Mouse (Mus musculus) v-Abl transformed pro-B cells (cell line): ENCODE results near the gene Tex9.

ENCODE experiments used
- in situ Hi-C, 2 experiments: fragments of 400-800 bp; cut with MboI; formaldehyde crosslinking; loops; one replicate each; pipeline ENCODE4 v1.15.1; 2025; ENCODE audit not compliant: unreplicated experiment in 2 of 2

Gene Tex9

DNA sequence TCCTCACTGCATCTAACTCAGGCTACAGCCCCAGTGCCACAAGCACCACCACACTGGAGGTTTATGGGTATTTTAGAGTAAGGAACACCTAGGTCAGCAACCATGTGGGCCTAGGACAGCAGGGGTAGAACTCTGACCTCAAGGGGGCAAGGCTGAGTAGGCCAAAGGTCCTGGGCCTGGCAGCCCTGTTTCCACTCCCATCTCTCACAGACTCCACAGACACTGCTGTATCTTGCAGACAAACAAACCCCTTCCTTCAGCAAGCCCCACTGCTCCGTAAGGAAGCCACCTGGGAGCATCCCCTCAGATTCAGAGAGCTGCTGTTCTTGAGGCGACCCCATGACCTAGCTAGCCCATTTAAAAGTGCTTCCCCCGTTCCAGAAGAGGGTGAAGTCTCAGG lies 87.1 kb downstream of the Tex9 start:
- in situ Hi-C loops: loop anchor here (5.0 to 25.0 kb wide), 4 partner anchors 143 to 758 kb away; no protein-coding TSS in a partner anchor

DNA sequence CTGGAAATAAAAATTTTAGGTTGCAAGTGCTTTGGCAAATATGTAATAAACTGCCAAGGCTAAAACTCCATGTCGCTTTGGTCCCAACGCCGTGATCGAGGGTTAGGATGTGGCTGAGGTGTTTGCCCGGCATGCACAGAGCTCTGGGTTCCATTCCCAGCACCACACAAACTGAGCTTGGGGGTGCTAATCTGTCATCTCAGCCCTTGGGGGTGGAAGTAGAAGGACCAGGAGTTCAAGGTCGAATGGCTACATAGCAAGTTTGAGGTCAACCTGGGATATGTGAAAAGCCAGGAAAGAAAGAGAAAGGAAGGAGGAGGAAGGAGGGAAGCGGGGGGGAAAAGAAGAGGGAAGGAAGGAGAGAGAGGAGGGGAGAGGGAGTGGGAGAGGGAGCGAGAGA lies 87.6 kb downstream of the Tex9 start:
- in situ Hi-C loops: loop anchor here in 1 of 2 experiments (25.0 kb wide), 1 partner anchor 442 kb away; no protein-coding TSS in a partner anchor

DNA sequence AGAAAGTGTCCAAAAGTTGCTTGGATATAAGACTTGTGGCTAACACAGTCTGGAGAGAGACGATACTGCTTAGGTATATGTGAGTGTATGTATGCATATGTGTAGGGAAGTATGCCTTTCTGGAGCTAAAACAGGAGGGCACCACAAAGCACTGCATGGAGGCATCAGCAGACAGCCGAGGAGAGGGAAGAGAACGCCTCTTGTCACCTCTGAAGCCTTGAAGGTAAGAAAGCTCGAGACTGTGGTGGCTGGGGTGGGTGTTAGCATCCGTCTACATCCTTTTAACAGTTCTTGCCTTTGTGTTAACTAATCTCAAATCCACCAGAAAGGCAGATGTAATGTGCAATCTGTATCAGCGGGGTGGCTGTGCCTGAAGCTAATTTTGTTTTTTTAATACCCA lies 88.6 kb downstream of the Tex9 start:
- in situ Hi-C loops: loop anchor here in 1 of 2 experiments (25.0 kb wide), 1 partner anchor 441 kb away; no protein-coding TSS in a partner anchor

DNA sequence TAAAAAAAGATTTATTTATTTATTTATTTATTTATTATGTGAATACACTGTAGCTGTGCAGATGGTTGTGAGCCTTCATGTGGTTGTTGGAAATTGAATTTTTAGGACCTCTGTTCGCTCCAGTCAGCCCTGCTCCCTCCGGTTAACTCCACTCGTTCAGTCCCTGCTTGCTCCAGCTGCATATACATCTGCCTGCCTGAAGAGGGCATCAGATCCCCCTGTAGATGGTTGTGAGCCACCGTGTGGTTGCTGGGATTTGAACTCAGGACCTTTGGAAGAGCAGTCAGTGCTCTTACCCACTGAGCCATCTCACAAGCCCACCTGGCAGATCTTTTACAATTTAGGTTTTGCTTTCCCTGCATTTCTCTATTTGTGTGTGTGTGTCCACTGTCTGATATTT lies 90.2 kb downstream of the Tex9 start:
- in situ Hi-C loops: loop anchor here in 1 of 2 experiments (25.0 kb wide), 1 partner anchor 439 kb away; no protein-coding TSS in a partner anchor
